Mouse (Mus musculus) gastrocnemius, adult 2 months (tissue): ENCODE data around the gene Ubr2. TPM values are rescaled to one million over a fixed set of nuclear protein-coding genes. Genes with fewer than 3 reads are reported as not detected.

Experiments used
- DNase-seq: peaks from one replicate; pipeline ENCODE4 v3.0.0; 2022
- H3K27ac ChIP-seq: fragments of 200-600 bp; 2 replicates; pipeline ENCODE4 v1.8.1; 2022; ENCODE audit warnings: mild to moderate bottlenecking
- H3K4me3 ChIP-seq: fragments of 200-600 bp; 2 replicates; pipeline ENCODE4 v1.8.1; 2022; ENCODE audit warnings: mild to moderate bottlenecking, moderate library complexity
- CTCF ChIP-seq: fragments of 200-600 bp; IDR thresholded peaks from 2 replicates; pipeline ENCODE4 v1.8.1; 2022; ENCODE audit warnings: antibody characterized with exemption, mild to moderate bottlenecking, moderate library complexity
- intact Hi-C: fragments of 180-260 bp; cut with DNase I; formaldehyde crosslinking; loops from one replicate; pipeline ENCODE4 v1.15.1; 2025
- total RNA-seq, 2 experiments: library from RNA; stranded (reverse); gene quantifications; 2 replicates each; pipeline ENCODE4 v1.2.3; 2021

The Ubr2 gene
- total RNA-seq, 2 experiments from 2014 or later: 65.4 to 73.5 TPM

GRCm38 (mm10) chr17:47023369-47023768 is 13.0 kb upstream of the Ubr2 start:
- intact Hi-C loops: no loop called here
- no peak for DNase-seq
- TF ChIP-seq CTCF: no peak
- Histone ChIP-seq H3K27ac (no peak overlapping the region), H3K4me3 (no peak overlapping the region)

- Histone ChIP-seq H3K4me3 (no peak overlapping the region), H3K27ac (no peak overlapping the region)
- intact Hi-C loops: no loop called here
- TF ChIP-seq CTCF: no peak
- DNase-seq: no peak
These were observed 2.5 kb upstream of the Ubr2 start for GRCm38 (mm10) chr17:47012896-47013295.

GRCm38 (mm10) chr17:47011661-47012043 is 1.3 kb upstream of the Ubr2 start:
- TF ChIP-seq CTCF: no peak
- Histone ChIP-seq H3K4me3 (no peak overlapping the region), H3K27ac (no peak overlapping the region)
- no peak for DNase-seq
- intact Hi-C loops: no loop called here

- peak; percentile 78 for DNase-seq
- TF ChIP-seq CTCF: no peak
These were observed 635 bp upstream of the Ubr2 start for GRCm38 (mm10) chr17:47010722-47011660.

GRCm38 (mm10) chr17:47009546-47009897 is 834 bp downstream of the Ubr2 start:
- no peak for TF ChIP-seq CTCF
- no peak for DNase-seq
- H3K4me3 ChIP-seq: peak overlapping the region; percentile 85
- H3K27ac ChIP-seq: peak overlapping the region; percentile 96
- intact Hi-C loops: no loop called here

More at GRCm38 (mm10) chr17:47010722-47011660, 635 bp upstream of the Ubr2 start:
- H3K27ac ChIP-seq: peak overlapping the region; percentile 96
- peak overlapping the region; percentile 85 for H3K4me3 ChIP-seq
- intact Hi-C loops: no loop called here

- intact Hi-C loops: no loop called here
- TF ChIP-seq CTCF: no peak
- no peak for DNase-seq
- Histone ChIP-seq H3K4me3 (peak overlapping the region; percentile 85), H3K27ac (peak overlapping the region; percentile 96)
These were observed 1.3 kb downstream of the Ubr2 start for GRCm38 (mm10) chr17:47009016-47009415.

- intact Hi-C loops: no loop called here
- Histone ChIP-seq H3K4me3 (peak overlapping the region; percentile 85), H3K27ac (peak overlapping the region; percentile 96)
- no peak for DNase-seq
- TF ChIP-seq CTCF: no peak
These were observed 1.9 kb downstream of the Ubr2 start for GRCm38 (mm10) chr17:47008506-47008905.

GRCm38 (mm10) chr17:47006741-47007140 is 3.6 kb downstream of the Ubr2 start:
- intact Hi-C loops: no loop called here
- peak overlapping the region; percentile 32 for H3K4me3 ChIP-seq
- peak overlapping the region; percentile 73; the same call in 1 of the 2 replicates for H3K27ac ChIP-seq
- no peak for TF ChIP-seq CTCF
- DNase-seq: no peak

GRCm38 (mm10) chr17:47005741-47006405 is 4.5 kb downstream of the Ubr2 start:
- peak overlapping the region; percentile 73 for H3K27ac ChIP-seq
- peak overlapping the region; percentile 24 for H3K4me3 ChIP-seq
- no peak for DNase-seq
- TF ChIP-seq CTCF: no peak
- intact Hi-C loops: no loop called here

GRCm38 (mm10) chr17:47003305-47003704 is 7.1 kb downstream of the Ubr2 start:
- intact Hi-C loops: no loop called here
- Histone ChIP-seq H3K27ac (peak overlapping the region; percentile 73; the same call in 1 of the 2 replicates), H3K4me3 (no peak overlapping the region)
- TF ChIP-seq CTCF: no peak
- DNase-seq: no peak

- peak; percentile 76 for DNase-seq
- intact Hi-C loops: no loop called here
- TF ChIP-seq CTCF: no peak
- H3K4me3 ChIP-seq: 0 out of 2 replicates have a peak overlapping the region, but pooled peaks have one; percentile 18
- H3K27ac ChIP-seq: peak overlapping the region; percentile 85
These were observed 8.0 kb downstream of the Ubr2 start for GRCm38 (mm10) chr17:47002401-47002800.

- TF ChIP-seq CTCF: no peak
- Histone ChIP-seq H3K27ac (no peak overlapping the region), H3K4me3 (no peak overlapping the region)
- DNase-seq: no peak
- intact Hi-C loops: no loop called here
These were observed 11.5 kb downstream of the Ubr2 start for GRCm38 (mm10) chr17:46998840-46999239.

- intact Hi-C loops: no loop called here
- H3K4me3 ChIP-seq: peak overlapping the region; percentile 17
- H3K27ac ChIP-seq: peak overlapping the region; percentile 80
- TF ChIP-seq CTCF: no peak
- DNase-seq: no peak
These were observed 13.9 kb downstream of the Ubr2 start for GRCm38 (mm10) chr17:46996484-46996883.
